Mouse (Mus musculus) hindbrain, embryonic 15.5 days (tissue): ENCODE results near the gene Gpatch3. TPM values are rescaled to one million over a fixed set of nuclear protein-coding genes. Genes with fewer than 3 reads are reported as not detected.

Experiments
- ATAC-seq: fragments of 200-750 bp; cut with Nextera tagmentation; 2 replicates; pipeline ENCODE4 v1.8.0; 2017; ENCODE audit warnings: low read depth, moderate number of reproducible peaks, moderate TSS enrichment; ENCODE audit not compliant: low FRiP score
- H3K27ac ChIP-seq: fragments of 300-500 bp; sonication (generic); replicated peaks from 2 replicates; pipeline ENCODE4 v1.5.1; 2015; ENCODE audit warnings: mild to moderate bottlenecking, inconsistent platforms
- H3K27me3 ChIP-seq: fragments of 300-500 bp; sonication (generic); 2 replicates; pipeline ENCODE4 v1.6.1; 2015; ENCODE audit warnings: control low read depth, inconsistent platforms
- H3K36me3 ChIP-seq: fragments of 300-500 bp; sonication (generic); 2 replicates; pipeline ENCODE4 v1.6.1; 2015; ENCODE audit warnings: control low read depth, inconsistent platforms
- H3K4me1 ChIP-seq: fragments of 300-500 bp; sonication (generic); replicated peaks from 2 replicates; pipeline ENCODE4 v1.6.1; 2015; ENCODE audit warnings: control low read depth, inconsistent platforms
- H3K4me2 ChIP-seq: fragments of 300-500 bp; sonication (generic); 2 replicates; pipeline ENCODE4 v1.6.1; 2015; ENCODE audit warnings: moderate library complexity, mild to moderate bottlenecking, inconsistent platforms
- H3K4me3 ChIP-seq: fragments of 300-500 bp; sonication (generic); 2 replicates; pipeline ENCODE4 v1.5.1; 2015; ENCODE audit warnings: mild to moderate bottlenecking, inconsistent platforms
- H3K9ac ChIP-seq: fragments of 300-500 bp; sonication (generic); 2 replicates; pipeline ENCODE4 v1.6.1; 2015; ENCODE audit warnings: inconsistent platforms
- H3K9me3 ChIP-seq: fragments of 300-500 bp; sonication (generic); 2 replicates; pipeline ENCODE4 v1.6.1; 2016; ENCODE audit warnings: control low read depth, inconsistent platforms
- WGBS: fragments of 180-500 bp; shearing (Covaris S2); methylation state at CpG from one replicate; pipeline ENCODE4 v1.1.7; 2015; 5-methylcytosine and 5-hydroxymethylcytosine counted together
- polyA plus RNA-seq: library from polyadenylated mRNA; unstranded; fragments of >200 nt; fragmentation: Nextera tagmentation; extraction: Ambion mirVana; gene quantifications from 2 replicates; pipeline ENCODE4 v1.2.1, GENCODE M21; 2015

The Gpatch3 gene
- polyA plus RNA-seq, 1 experiment from 2014 or later = 8.6 TPM

GRCm38 (mm10) chr4:133559846-133560245, 14.7 kb upstream of the Gpatch3 start:
- Histone ChIP-seq H3K9ac (no peak overlapping the region), H3K27ac (no peak overlapping the region), H3K36me3 (no peaks in the 10 kb centered on the region), H3K9me3 (no peaks in the 10 kb centered on the region), H3K4me1 (no peaks in the 10 kb centered on the region), H3K27me3 (no peaks in the 10 kb centered on the region), H3K4me3 (no peak overlapping the region), H3K4me2 (no peak overlapping the region)
- 83% methylated on average over 4 of the region's 4 CpGs for WGBS
- ATAC-seq = no peak

GRCm38 (mm10) chr4:133561622-133562021, 12.9 kb upstream of the Gpatch3 start:
- ATAC-seq = no peak
- Histone ChIP-seq H3K9me3 (no peaks in the 10 kb centered on the region), H3K9ac (no peak overlapping the region), H3K4me1 (no peaks in the 10 kb centered on the region), H3K4me3 (no peak overlapping the region), H3K27me3 (no peaks in the 10 kb centered on the region), H3K27ac (no peak overlapping the region), H3K4me2 (no peak overlapping the region), H3K36me3 (no peaks in the 10 kb centered on the region)
- WGBS = 77% methylated on average over 4 of the region's 4 CpGs

GRCm38 (mm10) chr4:133563123-133563571, 11.4 kb upstream of the Gpatch3 start:
- 59% methylated on average over 11 of the region's 11 CpGs for WGBS

GRCm38 (mm10) chr4:133567251-133567650, 7.3 kb upstream of the Gpatch3 start:
- 26% methylated on average over 8 of the region's 8 CpGs for WGBS
- Histone ChIP-seq H3K4me2 (no peak overlapping the region), H3K4me3 (no peak overlapping the region), H3K27me3 (no peaks in the 10 kb centered on the region), H3K36me3 (no peaks in the 10 kb centered on the region), H3K9ac (no peak overlapping the region), H3K4me1 (no peaks in the 10 kb centered on the region), H3K9me3 (no peaks in the 10 kb centered on the region), H3K27ac (no peak overlapping the region)
- ATAC-seq = no peak

More at GRCm38 (mm10) chr4:133563123-133563571, 11.4 kb upstream of the Gpatch3 start:
- no peaks in the 10 kb centered on the region for H3K27me3 ChIP-seq
- H3K36me3 ChIP-seq = no peaks in the 10 kb centered on the region
- H3K4me1 ChIP-seq = no peaks in the 10 kb centered on the region
- no peak overlapping the region for H3K27ac ChIP-seq
- H3K4me3 ChIP-seq = no peak overlapping the region
- H3K9ac ChIP-seq = no peak overlapping the region
- no peak overlapping the region for H3K4me2 ChIP-seq
- no peak for ATAC-seq
- H3K9me3 ChIP-seq = no peaks in the 10 kb centered on the region

- ATAC-seq = no peak
- H3K4me3 ChIP-seq = no peak overlapping the region
- WGBS = 75% methylated on average over 10 of the region's 10 CpGs
- H3K9me3 ChIP-seq = no peaks in the 10 kb centered on the region
- no peak overlapping the region for H3K4me2 ChIP-seq
- H3K9ac ChIP-seq = no peak overlapping the region
- 0 out of 2 replicates have a peak, but pooled peaks cover 6% of the 10 kb centered on the region for H3K4me1 ChIP-seq
- no peaks in the 10 kb centered on the region for H3K27me3 ChIP-seq
- H3K36me3 ChIP-seq = no peaks in the 10 kb centered on the region
- no peak overlapping the region for H3K27ac ChIP-seq
Measured at GRCm38 (mm10) chr4:133569291-133570065, 5.1 kb upstream of the Gpatch3 start.

- Histone ChIP-seq H3K4me1 (peaks cover 6% of the 10 kb centered on the region; the same call in 1 of the 2 replicates), H3K27ac (no peak overlapping the region), H3K4me3 (no peak overlapping the region), H3K36me3 (no peaks in the 10 kb centered on the region), H3K9me3 (no peaks in the 10 kb centered on the region), H3K27me3 (no peaks in the 10 kb centered on the region), H3K9ac (no peak overlapping the region), H3K4me2 (no peak overlapping the region)
- no peak for ATAC-seq
- 59% methylated on average over 10 of the region's 10 CpGs for WGBS
Measured at GRCm38 (mm10) chr4:133570066-133570466, 4.5 kb upstream of the Gpatch3 start.

GRCm38 (mm10) chr4:133574843-133575202, 278 bp downstream of the Gpatch3 start:
- Histone ChIP-seq H3K9me3 (no peaks in the 10 kb centered on the region), H3K27me3 (no peaks in the 10 kb centered on the region), H3K36me3 (peaks cover 17% of the 10 kb centered on the region), H3K4me1 (peaks cover 17% of the 10 kb centered on the region), H3K4me2 (peak overlapping the region; percentile 75), H3K9ac (peak overlapping the region; percentile 80), H3K27ac (peak overlapping the region; percentile 82), H3K4me3 (peak overlapping the region; percentile 92)
- ATAC-seq = peak; percentile 70
- WGBS = under 1% methylated on average over 39 of the region's 41 CpGs

- Histone ChIP-seq H3K27me3 (no peaks in the 10 kb centered on the region), H3K9me3 (no peaks in the 10 kb centered on the region), H3K9ac (no peak overlapping the region), H3K36me3 (peaks cover 40% of the 10 kb centered on the region), H3K27ac (no peak overlapping the region), H3K4me2 (no peak overlapping the region), H3K4me1 (peaks cover 17% of the 10 kb centered on the region), H3K4me3 (no peak overlapping the region)
- WGBS = 71% methylated on average over 12 of the region's 12 CpGs
- no peak for ATAC-seq
Measured at GRCm38 (mm10) chr4:133577983-133578382, 3.4 kb downstream of the Gpatch3 start.

- WGBS = 59% methylated on average over 6 of the region's 6 CpGs
- H3K4me2 ChIP-seq = peak overlapping the region; percentile 96
- H3K27ac ChIP-seq = peak overlapping the region; percentile 82
- no peaks in the 10 kb centered on the region for H3K27me3 ChIP-seq
- H3K4me1 ChIP-seq = peaks cover 19% of the 10 kb centered on the region
- peaks cover 48% of the 10 kb centered on the region for H3K36me3 ChIP-seq
- peak; percentile 52 for ATAC-seq
- H3K4me3 ChIP-seq = peak overlapping the region; percentile 89
- H3K9ac ChIP-seq = peak overlapping the region; percentile 78
- H3K9me3 ChIP-seq = no peaks in the 10 kb centered on the region
Measured at GRCm38 (mm10) chr4:133583690-133584058, 9.1 kb downstream of the Gpatch3 start.

GRCm38 (mm10) chr4:133584059-133584951, 9.8 kb downstream of the Gpatch3 start, which contains the start of gene Gpn2:
Gene Gpn2 (plus strand): TSS chr4:133584362.
- Histone ChIP-seq H3K27ac (peak within 1 kb of the TSS; percentile 82), H3K27me3 (no peaks in the 10 kb centered on the region), H3K4me3 (peak within 1 kb of the TSS; percentile 89), H3K4me1 (peaks cover 19% of the 10 kb centered on the region), H3K9me3 (no peaks in the 10 kb centered on the region), H3K36me3 (peaks cover 48% of the 10 kb centered on the region), H3K9ac (peak within 1 kb of the TSS; percentile 78), H3K4me2 (peak within 1 kb of the TSS; percentile 96)
- peak; percentile 93 for ATAC-seq
- WGBS = 1% methylated on average over 65 of the region's 65 CpGs

- 34% methylated on average over 7 of the region's 7 CpGs for WGBS
- peak; percentile 34; the same call in 1 of the 2 replicates for ATAC-seq
- Histone ChIP-seq H3K4me1 (no peaks in the 10 kb centered on the region), H3K4me3 (no peak overlapping the region), H3K36me3 (peaks cover 41% of the 10 kb centered on the region), H3K4me2 (no peak overlapping the region), H3K9me3 (no peaks in the 10 kb centered on the region), H3K9ac (no peak overlapping the region), H3K27ac (no peak overlapping the region), H3K27me3 (peaks cover 4% of the 10 kb centered on the region; the same call in 1 of the 2 replicates)
Measured at GRCm38 (mm10) chr4:133592570-133592969, 18.0 kb downstream of the Gpatch3 start.

GRCm38 (mm10) chr4:133595538-133595937, 21.0 kb downstream of the Gpatch3 start:
- WGBS = 76% methylated on average over 7 of the region's 7 CpGs
- Histone ChIP-seq H3K4me1 (peaks cover 13% of the 10 kb centered on the region), H3K9me3 (no peaks in the 10 kb centered on the region), H3K27ac (no peak overlapping the region), H3K4me2 (no peak overlapping the region), H3K9ac (no peak overlapping the region), H3K4me3 (no peak overlapping the region), H3K36me3 (peaks cover 14% of the 10 kb centered on the region), H3K27me3 (peaks cover 32% of the 10 kb centered on the region)
- ATAC-seq = no peak
